Mouse (Mus musculus): ENCODE measurements around the gene Yy1.

GRCm38 (mm10) chr12:108751790-108752189 is 41.0 kb upstream of the Yy1 start:
- no peak for TF ChIP-seq CTCF (IDR thresholded peaks at IDR 0.05; ENCODE audit: control insufficient read depth, insufficient read depth, insufficient read length)
- TF ChIP-seq USF1 (IDR thresholded peaks at IDR 0.05; ENCODE audit: low read depth): peak; percentile 61
- TF ChIP-seq MYOG (IDR thresholded peaks at IDR 0.05; ENCODE audit: control insufficient read depth, extremely low read depth, insufficient read length): no peak
- TF ChIP-seq CEBPB (IDR thresholded peaks at IDR 0.05; ENCODE audit: low read depth): no peak
- no peak for TF ChIP-seq MYOD1 (IDR thresholded peaks at IDR 0.05; ENCODE audit: control insufficient read depth, insufficient read length, low read depth)
- no peak for TF ChIP-seq MAX (IDR thresholded peaks at IDR 0.05)

Measured in C2C12 (cell line).